Mouse (Mus musculus) kidney, adult 11 months (tissue): Measurements from ENCODE around the gene Cpped1.

Experiments
- DNase-seq: peaks from one replicate; pipeline ENCODE4 v3.0.0; 2022

The Cpped1 gene

GRCm38 (mm10) chr16:11757471-11757870, 151.8 kb downstream of the Cpped1 start:
- DNase-seq, result no peak

- DNase-seq, result no peak
Observed at GRCm38 (mm10) chr16:11756598-11757245, 152.5 kb downstream of the Cpped1 start.

- DNase-seq, result no peak
Observed at GRCm38 (mm10) chr16:11755281-11756066, 153.8 kb downstream of the Cpped1 start.

- DNase-seq, result no peak
Observed at GRCm38 (mm10) chr16:11754136-11754535, 155.1 kb downstream of the Cpped1 start.
